Mouse (Mus musculus) stomach, adult 2 months (tissue): Measurements from ENCODE around the gene Gm13277. TPM values are rescaled to one million over a fixed set of nuclear protein-coding genes. Genes with fewer than 3 reads are reported as not detected.

Experiments
- polyA plus RNA-seq: library from polyadenylated mRNA; depleted of rRNA; stranded (reverse); fragments of >200 nt; gene quantifications from 2 replicates; pipeline ENCODE4 v1.2.3, GENCODE M21; 2012; rRNA removed

Gm13277 gene
- polyA plus RNA-seq, 1 experiment = not detected

Other genes with a start within 250 kb of the Gm13277 start
- gene Ifna15, start 230.4 kb upstream of the Gm13277 start, polyA plus RNA-seq = not detected in 2 replicates
- gene Ifna14, start 216.8 kb upstream of the Gm13277 start, polyA plus RNA-seq = not detected in 2 replicates
- not detected in 2 replicates for gene Ifna9, start 196.2 kb upstream of the Gm13277 start, polyA plus RNA-seq
- not detected in 2 replicates for gene Ifna12, start 185.3 kb upstream of the Gm13277 start, polyA plus RNA-seq
- gene C87499, start 154.2 kb upstream of the Gm13277 start, polyA plus RNA-seq = not detected in 2 replicates
- not detected in 2 replicates for gene Ifna13, start 144.2 kb upstream of the Gm13277 start, polyA plus RNA-seq
- not detected in 2 replicates for gene Ifna16, start 111.7 kb upstream of the Gm13277 start, polyA plus RNA-seq
- not detected in 2 replicates for gene Ifna2, start 104.7 kb upstream of the Gm13277 start, polyA plus RNA-seq
- gene Ifnab, start 97.3 kb upstream of the Gm13277 start, polyA plus RNA-seq = not detected in 2 replicates
- 0.30 TPM in 1 of 2 replicates, not detected in the other for gene Gm26566, start 66.8 kb upstream of the Gm13277 start, polyA plus RNA-seq
- 3.6 and 6.2 TPM in 2 replicates for gene Klhl9, start 66.2 kb upstream of the Gm13277 start, polyA plus RNA-seq
- not detected in 2 replicates for gene Gm13271, start 33.8 kb upstream of the Gm13277 start, polyA plus RNA-seq
- not detected in 2 replicates for gene Gm13283, start 28.5 kb upstream of the Gm13277 start, polyA plus RNA-seq
- 0.08 TPM in 1 of 2 replicates, not detected in the other for gene Gm13290, start 14.8 kb upstream of the Gm13277 start, polyA plus RNA-seq
- gene Gm13289, start 11.7 kb upstream of the Gm13277 start, polyA plus RNA-seq = not detected in 2 replicates
- gene Gm13272, start 8.8 kb upstream of the Gm13277 start, polyA plus RNA-seq = not detected in 2 replicates
- gene Ifnz, start 6.5 kb upstream of the Gm13277 start, polyA plus RNA-seq = not detected in 2 replicates
- gene Gm13276, start 2.9 kb upstream of the Gm13277 start, polyA plus RNA-seq = not detected in 2 replicates
- not detected in 2 replicates for gene Gm13278, start 2.9 kb downstream of the Gm13277 start, polyA plus RNA-seq
- not detected in 2 replicates for gene Gm13275, start 5.9 kb downstream of the Gm13277 start, polyA plus RNA-seq
- not detected in 2 replicates for gene Gm13279, start 8.8 kb downstream of the Gm13277 start, polyA plus RNA-seq
- not detected in 2 replicates for gene Gm13285, start 11.0 kb downstream of the Gm13277 start, polyA plus RNA-seq
- gene Gm13287, start 14.6 kb downstream of the Gm13277 start, polyA plus RNA-seq = not detected in 2 replicates
- gene Gm13288, start 16.9 kb downstream of the Gm13277 start, polyA plus RNA-seq = not detected in 2 replicates
- not detected in 2 replicates for gene Ifna7, start 27.6 kb downstream of the Gm13277 start, polyA plus RNA-seq
- gene Ifna11, start 31.3 kb downstream of the Gm13277 start, polyA plus RNA-seq = not detected in 2 replicates
- not detected in 2 replicates for gene Ifna6, start 38.8 kb downstream of the Gm13277 start, polyA plus RNA-seq
- not detected in 2 replicates for gene Ifna5, start 46.9 kb downstream of the Gm13277 start, polyA plus RNA-seq
- not detected in 2 replicates for gene Ifna4, start 53.2 kb downstream of the Gm13277 start, polyA plus RNA-seq
- not detected in 2 replicates for gene Ifna1, start 61.5 kb downstream of the Gm13277 start, polyA plus RNA-seq
- 0.12 TPM in 1 of 2 replicates, not detected in the other for gene Ifne, start 91.6 kb downstream of the Gm13277 start, polyA plus RNA-seq